Mouse (Mus musculus): ENCODE results near the gene Scpep1. TPM values are rescaled to one million over a fixed set of nuclear protein-coding genes. Genes with fewer than 3 reads are reported as not detected.
"Not testable (repeated sequence)": the region's sequence is repeated elsewhere in the genome, so short reads cannot be mapped to it uniquely, and the experiment has no call there.

The Scpep1 gene
- polyA plus RNA-seq, 1 experiment, result 22.3 TPM

- no peak overlapping the region for H3K27ac ChIP-seq (ENCODE audit: control insufficient read depth, insufficient read depth, low read depth, low read length, poor library complexity)
- no peaks in the 10 kb centered on the region for H3K4me1 ChIP-seq (ENCODE audit: control insufficient read depth, insufficient read depth, low read length)
- WGBS, result 60% methylated on average over 7 of the region's 7 CpGs
- no peak overlapping the region for H3K4me3 ChIP-seq (replicated peaks; ENCODE audit: control insufficient read depth, low read depth, low read length)
- TF ChIP-seq POLR2A (IDR thresholded peaks at IDR 0.05; ENCODE audit: borderline replicate concordance, control insufficient read depth, low read depth, low read length) (no peak), CTCF (IDR thresholded peaks at IDR 0.05; ENCODE audit: control insufficient read depth, insufficient read depth, low read length) (no peak)
Measured at GRCm38 (mm10) chr11:88901341-88901802, 53.9 kb downstream of the Scpep1 start.

GRCm38 (mm10) chr11:88899561-88899960, 55.7 kb downstream of the Scpep1 start:
- Histone ChIP-seq H3K27ac (ENCODE audit: control insufficient read depth, insufficient read depth, low read depth, low read length, poor library complexity) (no peak overlapping the region), H3K4me3 (replicated peaks; ENCODE audit: control insufficient read depth, low read depth, low read length) (no peak overlapping the region), H3K4me1 (ENCODE audit: control insufficient read depth, insufficient read depth, low read length) (no peaks in the 10 kb centered on the region)
- TF ChIP-seq CTCF (IDR thresholded peaks at IDR 0.05; ENCODE audit: control insufficient read depth, insufficient read depth, low read length), result no peak
- no peak for TF ChIP-seq POLR2A (IDR thresholded peaks at IDR 0.05; ENCODE audit: borderline replicate concordance, control insufficient read depth, low read depth, low read length)
- WGBS, result 85% methylated on average over 6 of the region's 6 CpGs

GRCm38 (mm10) chr11:88898380-88898763, 56.9 kb downstream of the Scpep1 start:
- Histone ChIP-seq H3K4me1 (ENCODE audit: control insufficient read depth, insufficient read depth, low read length) (no peaks in the 10 kb centered on the region), H3K4me3 (replicated peaks; ENCODE audit: control insufficient read depth, low read depth, low read length) (no peak overlapping the region), H3K27ac (ENCODE audit: control insufficient read depth, insufficient read depth, low read depth, low read length, poor library complexity) (no peak overlapping the region)
- TF ChIP-seq POLR2A (IDR thresholded peaks at IDR 0.05; ENCODE audit: borderline replicate concordance, control insufficient read depth, low read depth, low read length) (no peak), CTCF (IDR thresholded peaks at IDR 0.05; ENCODE audit: control insufficient read depth, insufficient read depth, low read length) (no peak)
- 58% methylated on average over 4 of the region's 4 CpGs for WGBS

GRCm38 (mm10) chr11:88897624-88898379, 57.5 kb downstream of the Scpep1 start:
- Histone ChIP-seq H3K4me1 (ENCODE audit: control insufficient read depth, insufficient read depth, low read length) (no peaks in the 10 kb centered on the region), H3K27ac (ENCODE audit: control insufficient read depth, insufficient read depth, low read depth, low read length, poor library complexity) (no peak overlapping the region), H3K4me3 (replicated peaks; ENCODE audit: control insufficient read depth, low read depth, low read length) (no peak overlapping the region)
- TF ChIP-seq POLR2A (IDR thresholded peaks at IDR 0.05; ENCODE audit: borderline replicate concordance, control insufficient read depth, low read depth, low read length) (no peak), CTCF (IDR thresholded peaks at IDR 0.05; ENCODE audit: control insufficient read depth, insufficient read depth, low read length) (no peak)
- WGBS, result 66% methylated on average over 15 of the region's 15 CpGs

- not testable (repeated sequence) for H3K27ac ChIP-seq (ENCODE audit: control insufficient read depth, insufficient read depth, low read depth, low read length, poor library complexity); H3K4me3 ChIP-seq (replicated peaks; ENCODE audit: control insufficient read depth, low read depth, low read length)
- WGBS, result 37% methylated on average over 37 of the region's 39 CpGs
Measured at GRCm38 (mm10) chr11:88895800-88896232, 59.4 kb downstream of the Scpep1 start.

GRCm38 (mm10) chr11:88895235-88895634, 60.0 kb downstream of the Scpep1 start:
- whole genome bisulfite sequencing, result 34% methylated on average over 17 of the region's 20 CpGs
- H3K4me1 ChIP-seq (ENCODE audit: control insufficient read depth, insufficient read depth, low read length), result not testable (repeated sequence)

More at GRCm38 (mm10) chr11:88895800-88896232, 59.4 kb downstream of the Scpep1 start:
- not testable (repeated sequence) for H3K4me1 ChIP-seq (ENCODE audit: control insufficient read depth, insufficient read depth, low read length)

GRCm38 (mm10) chr11:88894279-88894678, 61.0 kb downstream of the Scpep1 start:
- H3K4me3 ChIP-seq (replicated peaks; ENCODE audit: control insufficient read depth, low read depth, low read length); H3K27ac ChIP-seq (ENCODE audit: control insufficient read depth, insufficient read depth, low read depth, low read length, poor library complexity); H3K4me1 ChIP-seq (ENCODE audit: control insufficient read depth, insufficient read depth, low read length): not testable (repeated sequence)
- 93% methylated on average over 11 of the region's 14 CpGs for WGBS

More at GRCm38 (mm10) chr11:88895235-88895634, 60.0 kb downstream of the Scpep1 start:
- not testable (repeated sequence) for H3K27ac ChIP-seq (ENCODE audit: control insufficient read depth, insufficient read depth, low read depth, low read length, poor library complexity); H3K4me3 ChIP-seq (replicated peaks; ENCODE audit: control insufficient read depth, low read depth, low read length)

GRCm38 (mm10) chr11:88893501-88893900, 61.8 kb downstream of the Scpep1 start:
- H3K4me3 ChIP-seq (replicated peaks; ENCODE audit: control insufficient read depth, low read depth, low read length); H3K27ac ChIP-seq (ENCODE audit: control insufficient read depth, insufficient read depth, low read depth, low read length, poor library complexity); H3K4me1 ChIP-seq (ENCODE audit: control insufficient read depth, insufficient read depth, low read length): not testable (repeated sequence)
- 94% methylated on average over 5 of the region's 8 CpGs for WGBS

- WGBS, result 91% methylated on average over 22 of the region's 24 CpGs
- H3K27ac ChIP-seq (ENCODE audit: control insufficient read depth, insufficient read depth, low read depth, low read length, poor library complexity); H3K4me1 ChIP-seq (ENCODE audit: control insufficient read depth, insufficient read depth, low read length); H3K4me3 ChIP-seq (replicated peaks; ENCODE audit: control insufficient read depth, low read depth, low read length): not testable (repeated sequence)
Measured at GRCm38 (mm10) chr11:88892789-88893188, 62.5 kb downstream of the Scpep1 start.

- not testable (repeated sequence) for H3K4me3 ChIP-seq (replicated peaks; ENCODE audit: control insufficient read depth, low read depth, low read length); H3K27ac ChIP-seq (ENCODE audit: control insufficient read depth, insufficient read depth, low read depth, low read length, poor library complexity); H3K4me1 ChIP-seq (ENCODE audit: control insufficient read depth, insufficient read depth, low read length)
- 90% methylated on average over 13 of the region's 24 CpGs for WGBS
Measured at GRCm38 (mm10) chr11:88891921-88892561, 63.2 kb downstream of the Scpep1 start.

GRCm38 (mm10) chr11:88891446-88891845, 63.8 kb downstream of the Scpep1 start:
- 95% methylated on average over 11 of the region's 12 CpGs for WGBS
- H3K27ac ChIP-seq (ENCODE audit: control insufficient read depth, insufficient read depth, low read depth, low read length, poor library complexity); H3K4me3 ChIP-seq (replicated peaks; ENCODE audit: control insufficient read depth, low read depth, low read length); H3K4me1 ChIP-seq (ENCODE audit: control insufficient read depth, insufficient read depth, low read length): not testable (repeated sequence)

GRCm38 (mm10) chr11:88890904-88891303, 64.4 kb downstream of the Scpep1 start:
- WGBS, result 87% methylated on average over 7 of the region's 11 CpGs
- not testable (repeated sequence) for H3K4me1 ChIP-seq (ENCODE audit: control insufficient read depth, insufficient read depth, low read length); H3K4me3 ChIP-seq (replicated peaks; ENCODE audit: control insufficient read depth, low read depth, low read length)

More at GRCm38 (mm10) chr11:88890904-88891303, 64.4 kb downstream of the Scpep1 start:
- not testable (repeated sequence) for H3K27ac ChIP-seq (ENCODE audit: control insufficient read depth, insufficient read depth, low read depth, low read length, poor library complexity)
